Comparison of ENCODE assay signal across 1 mouse cellular context in the genomic region with DNA sequence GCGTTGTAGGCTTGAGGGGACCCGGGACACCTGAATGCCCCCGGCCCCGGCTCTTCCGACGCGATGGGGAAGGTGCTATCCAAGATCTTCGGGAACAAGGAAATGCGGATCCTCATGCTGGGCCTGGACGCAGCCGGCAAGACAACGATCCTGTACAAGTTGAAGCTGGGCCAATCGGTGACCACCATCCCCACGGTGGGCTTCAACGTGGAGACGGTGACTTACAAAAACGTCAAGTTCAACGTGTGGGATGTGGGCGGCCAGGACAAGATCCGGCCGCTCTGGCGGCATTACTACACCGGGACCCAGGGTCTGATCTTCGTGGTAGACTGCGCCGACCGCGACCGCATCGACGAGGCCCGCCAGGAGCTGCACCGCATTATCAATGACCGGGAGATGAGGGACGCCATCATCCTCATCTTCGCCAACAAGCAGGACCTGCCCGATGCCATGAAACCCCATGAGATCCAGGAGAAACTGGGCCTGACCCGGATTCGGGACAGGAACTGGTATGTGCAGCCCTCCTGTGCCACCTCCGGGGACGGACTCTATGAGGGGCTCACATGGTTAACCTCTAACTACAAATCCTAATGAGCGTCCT.
TF ChIP-seq lines count a peak whose summit lies in the region.

No protein-coding gene starts in this region.

TF ChIP-seq in CH12.LX, 34 proteins besides CTCF, POLR2A, EP300 and RAD21 (continued from another document):
- TF ChIP-seq MAFK (IDR thresholded peaks at IDR 0.05; ENCODE audit: insufficient replicate concordance, low read length), result no peak
- TF ChIP-seq CHD2 (IDR thresholded peaks at IDR 0.05; ENCODE audit: low read length), result no peak
- TF ChIP-seq ZMIZ1 (IDR thresholded peaks at IDR 0.05; ENCODE audit: low read depth, low read length), result no peak
- TF ChIP-seq JUN (IDR thresholded peaks at IDR 0.05; ENCODE audit: insufficient read depth, low read depth, low read length), result no peak
